Mouse (Mus musculus) ES-Bruce4 (cell line): ENCODE measurements around the gene Ltbp1. TPM values are rescaled to one million over a fixed set of nuclear protein-coding genes. Genes with fewer than 3 reads are reported as not detected.

Experiments
- H3K27ac ChIP-seq: 2 replicates; pipeline ENCODE4 v1.5.1; 2012; ENCODE audit warnings: low read length, inconsistent platforms; ENCODE audit not compliant: insufficient read depth
- H3K27me3 ChIP-seq: 2 replicates; pipeline ENCODE4 v1.6.1; 2012; ENCODE audit warnings: mild to moderate bottlenecking, low read length, inconsistent platforms; ENCODE audit not compliant: control insufficient read depth, poor library complexity, insufficient read depth, severe bottlenecking
- H3K36me3 ChIP-seq: 2 replicates; pipeline ENCODE4 v1.6.1; 2012; ENCODE audit warnings: inconsistent platforms, mild to moderate bottlenecking, low read length, moderate library complexity; ENCODE audit not compliant: control insufficient read depth, poor library complexity, insufficient read depth, severe bottlenecking
- H3K4me1 ChIP-seq: one replicate; pipeline ENCODE4 v1.8.1; 2011; ENCODE audit warnings: low read length; ENCODE audit not compliant: control insufficient read depth, insufficient read depth
- H3K4me3 ChIP-seq: 2 replicates; pipeline ENCODE4 v1.5.1; 2011; ENCODE audit warnings: low read depth, mild to moderate bottlenecking, low read length
- H3K9ac ChIP-seq: 2 replicates; pipeline ENCODE4 v1.6.1; 2012; ENCODE audit warnings: low read depth, mild to moderate bottlenecking, inconsistent platforms; ENCODE audit not compliant: poor library complexity, severe bottlenecking
- H3K9me3 ChIP-seq: replicated peaks from 2 replicates; pipeline ENCODE4 v1.6.1; 2012; ENCODE audit warnings: mild to moderate bottlenecking, low read length, inconsistent platforms; ENCODE audit not compliant: control insufficient read depth, poor library complexity, insufficient read depth, severe bottlenecking
- CTCF ChIP-seq: IDR thresholded peaks from one replicate; pipeline ENCODE4 v1.8.1; 2011; ENCODE audit warnings: low read depth, low read length
- EP300 ChIP-seq: IDR thresholded peaks from 2 replicates; pipeline ENCODE4 v1.6.1; 2011; ENCODE audit warnings: low read depth, low read length; ENCODE audit not compliant: insufficient read depth
- POLR2A ChIP-seq: IDR thresholded peaks from one replicate; pipeline ENCODE4 v1.8.1; 2011; ENCODE audit warnings: low read length; ENCODE audit not compliant: insufficient read depth
- polyA plus RNA-seq: library from polyadenylated mRNA; stranded (reverse); fragments of >200 nt; gene quantifications from 2 replicates; pipeline ENCODE4 v1.2.4, GENCODE M21; 2011; ENCODE audit warnings: low read depth; ENCODE audit not compliant: missing spikeins, insufficient read depth, insufficient read length

Ltbp1 gene
- polyA plus RNA-seq, 1 experiment, result 9.1 TPM

- Histone ChIP-seq H3K9ac (no peak overlapping the region), H3K27ac (no peak overlapping the region), H3K4me3 (no peak overlapping the region), H3K36me3 (no peaks in the 10 kb centered on the region), H3K4me1 (no peaks in the 10 kb centered on the region), H3K9me3 (no peaks in the 10 kb centered on the region), H3K27me3 (no peaks in the 10 kb centered on the region)
- no peak for TF ChIP-seq POLR2A
- TF ChIP-seq EP300, result no peak
- no peak for TF ChIP-seq CTCF
These were observed 169.1 kb downstream of the Ltbp1 start for GRCm38 (mm10) chr17:75174501-75174900.

- TF ChIP-seq CTCF (no peak), POLR2A (no peak), EP300 (no peak)
- H3K4me1 ChIP-seq, result no peaks in the 10 kb centered on the region
- H3K27ac ChIP-seq, result no peak overlapping the region
- no peaks in the 10 kb centered on the region for H3K36me3 ChIP-seq
- H3K9me3 ChIP-seq, result no peaks in the 10 kb centered on the region
- H3K9ac ChIP-seq, result no peak overlapping the region
- no peak overlapping the region for H3K4me3 ChIP-seq
- H3K27me3 ChIP-seq, result no peaks in the 10 kb centered on the region
These were observed 172.8 kb downstream of the Ltbp1 start for GRCm38 (mm10) chr17:75177920-75178867.

- Histone ChIP-seq H3K27ac (no peak overlapping the region), H3K27me3 (no peaks in the 10 kb centered on the region), H3K9ac (no peak overlapping the region), H3K36me3 (no peaks in the 10 kb centered on the region), H3K4me1 (no peaks in the 10 kb centered on the region), H3K9me3 (no peaks in the 10 kb centered on the region), H3K4me3 (no peak overlapping the region)
- TF ChIP-seq EP300 (no peak), CTCF (no peak), POLR2A (no peak)
These were observed 173.6 kb downstream of the Ltbp1 start for GRCm38 (mm10) chr17:75179001-75179400.

GRCm38 (mm10) chr17:75180301-75180700 lies 174.9 kb downstream of the Ltbp1 start:
- no peak overlapping the region for H3K4me3 ChIP-seq
- H3K27me3 ChIP-seq, result no peaks in the 10 kb centered on the region
- no peak overlapping the region for H3K9ac ChIP-seq
- no peaks in the 10 kb centered on the region for H3K4me1 ChIP-seq
- no peak for TF ChIP-seq EP300
- no peak for TF ChIP-seq POLR2A
- no peak for TF ChIP-seq CTCF
- H3K9me3 ChIP-seq, result no peaks in the 10 kb centered on the region
- no peak overlapping the region for H3K27ac ChIP-seq
- H3K36me3 ChIP-seq, result no peaks in the 10 kb centered on the region

GRCm38 (mm10) chr17:75180956-75181588 lies 175.7 kb downstream of the Ltbp1 start:
- H3K4me3 ChIP-seq, result no peak overlapping the region
- no peaks in the 10 kb centered on the region for H3K4me1 ChIP-seq
- H3K9me3 ChIP-seq, result no peaks in the 10 kb centered on the region
- H3K36me3 ChIP-seq, result no peaks in the 10 kb centered on the region
- H3K27ac ChIP-seq, result no peak overlapping the region
- TF ChIP-seq EP300 (no peak), POLR2A (no peak), CTCF (no peak)
- H3K27me3 ChIP-seq, result no peaks in the 10 kb centered on the region
- H3K9ac ChIP-seq, result no peak overlapping the region

- H3K9me3 ChIP-seq, result no peaks in the 10 kb centered on the region
- H3K36me3 ChIP-seq, result no peaks in the 10 kb centered on the region
- no peak overlapping the region for H3K4me3 ChIP-seq
- H3K27ac ChIP-seq, result no peak overlapping the region
- no peaks in the 10 kb centered on the region for H3K27me3 ChIP-seq
- H3K9ac ChIP-seq, result no peak overlapping the region
- TF ChIP-seq POLR2A, result no peak
- TF ChIP-seq EP300, result no peak
- no peak for TF ChIP-seq CTCF
- no peaks in the 10 kb centered on the region for H3K4me1 ChIP-seq
These were observed 177.1 kb downstream of the Ltbp1 start for GRCm38 (mm10) chr17:75182319-75183001.
